Mouse (Mus musculus): ENCODE results near the gene Treml2. TPM values are rescaled to one million over a fixed set of nuclear protein-coding genes. Genes with fewer than 3 reads are reported as not detected.
"Not testable (repeated sequence)": the region's sequence is repeated elsewhere in the genome, so short reads cannot be mapped to it uniquely, and the experiment has no call there.

The Treml2 gene
- polyA plus RNA-seq, 1 experiment from 2014 or later, result 2.7 TPM

DNA sequence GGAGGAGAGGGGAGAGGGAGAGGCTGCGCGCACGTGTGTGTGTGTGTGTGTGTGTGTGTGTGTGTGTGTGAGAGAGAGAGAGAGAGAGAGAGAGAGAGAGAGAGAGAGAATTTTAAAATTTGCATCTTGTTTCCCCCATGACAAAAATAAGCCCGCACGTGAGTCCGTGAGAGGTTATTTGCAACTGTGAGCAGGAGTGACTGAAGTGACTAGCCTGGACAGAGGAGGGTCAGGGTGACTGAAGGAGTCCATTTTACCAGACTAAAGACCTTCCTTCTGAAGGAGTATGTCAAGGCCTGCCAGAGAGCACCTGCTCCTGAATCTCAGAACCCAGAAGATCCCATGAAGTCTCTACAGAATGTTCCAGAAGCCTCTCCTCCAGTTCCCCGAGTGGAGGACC lies 458 bp downstream of the Treml2 start:
- 21% methylated on average over 7 of the region's 7 CpGs for WGBS (ENCODE audit: insufficient replicate concordance)
- Histone ChIP-seq H3K4me1 (ENCODE audit: insufficient read depth) (peaks cover 31% of the 10 kb centered on the region), H3K4me2 (ENCODE audit: low read depth, low read length) (peak overlapping the region; percentile 80), H3K27ac (ENCODE audit: low read depth) (peak overlapping the region; percentile 91), H3K9me3 (ENCODE audit: low read length) (no peaks in the 10 kb centered on the region), H3K9ac (replicated peaks) (peak overlapping the region; percentile 67), H3K36me3 (replicated peaks; ENCODE audit: insufficient read depth, low read length) (peaks cover 5% of the 10 kb centered on the region; the same call in 1 of the 2 replicates), H3K27me3 (ENCODE audit: insufficient read depth, low read length) (no peaks in the 10 kb centered on the region), H3K4me3 (ENCODE audit: low read depth, low read length) (peak overlapping the region; percentile 61)
- ATAC-seq, result peak; percentile 21; the same call in 1 of the 2 replicates
- TF ChIP-seq EP300 (IDR thresholded peaks at IDR 0.05; ENCODE audit: low read depth) (no peak), CTCF (IDR thresholded peaks at IDR 0.05; ENCODE audit: low read depth) (no peak)
- DNase-seq, result no peak

DNA sequence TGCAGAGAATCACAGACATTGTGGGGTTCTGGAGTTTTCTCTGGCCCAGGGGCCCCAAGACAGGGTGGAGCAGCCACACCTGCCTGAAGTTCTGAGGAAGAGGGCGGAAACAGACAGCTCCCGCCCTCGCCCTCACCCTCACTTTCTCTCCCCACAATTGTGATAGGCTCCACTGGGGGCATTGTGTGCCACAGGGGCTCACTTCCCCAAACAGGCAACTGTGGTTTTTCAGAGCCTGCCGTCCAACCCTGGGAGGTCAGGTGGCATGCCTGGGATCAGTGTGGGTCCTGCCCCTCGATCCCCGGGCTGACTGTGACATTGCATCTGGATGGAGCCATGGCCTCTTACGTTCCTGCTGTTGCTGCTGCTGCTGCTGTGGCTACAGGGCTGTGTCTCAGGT lies 901 bp downstream of the Treml2 start:
- H3K4me3 ChIP-seq (ENCODE audit: low read depth, low read length), result peak overlapping the region; percentile 61
- peaks cover 5% of the 10 kb centered on the region; the same call in 1 of the 2 replicates for H3K36me3 ChIP-seq (replicated peaks; ENCODE audit: insufficient read depth, low read length)
- TF ChIP-seq CTCF (IDR thresholded peaks at IDR 0.05; ENCODE audit: low read depth) (peak; percentile 41), EP300 (IDR thresholded peaks at IDR 0.05; ENCODE audit: low read depth) (no peak)
- no peaks in the 10 kb centered on the region for H3K27me3 ChIP-seq (ENCODE audit: insufficient read depth, low read length)
- WGBS (ENCODE audit: insufficient replicate concordance), result 26% methylated on average over 7 of the region's 7 CpGs
- H3K4me1 ChIP-seq (ENCODE audit: insufficient read depth), result peaks cover 31% of the 10 kb centered on the region
- H3K9ac ChIP-seq (replicated peaks), result peak overlapping the region; percentile 67
- H3K27ac ChIP-seq (ENCODE audit: low read depth), result peak overlapping the region; percentile 91
- H3K4me2 ChIP-seq (ENCODE audit: low read depth, low read length), result peak overlapping the region; percentile 80
- peak; percentile 74 for DNase-seq
- H3K9me3 ChIP-seq (ENCODE audit: low read length), result no peaks in the 10 kb centered on the region
- ATAC-seq, result peak; percentile 69

GRCm38 (mm10) chr17:48300861-48301260 lies 1.6 kb downstream of the Treml2 start:
- ATAC-seq (peak; percentile 57), DNase-seq (peak; percentile 50)
- 24% methylated on average over 9 of the region's 9 CpGs for WGBS (ENCODE audit: insufficient replicate concordance)
- no peaks in the 10 kb centered on the region for H3K27me3 ChIP-seq (ENCODE audit: insufficient read depth, low read length)
- peak overlapping the region; percentile 67 for H3K9ac ChIP-seq (replicated peaks)
- peak overlapping the region; percentile 61 for H3K4me3 ChIP-seq (ENCODE audit: low read depth, low read length)
- H3K4me1 ChIP-seq (ENCODE audit: insufficient read depth), result peaks cover 31% of the 10 kb centered on the region
- H3K36me3 ChIP-seq (replicated peaks; ENCODE audit: insufficient read depth, low read length), result peaks cover 5% of the 10 kb centered on the region; the same call in 1 of the 2 replicates
- no peaks in the 10 kb centered on the region for H3K9me3 ChIP-seq (ENCODE audit: low read length)
- TF ChIP-seq EP300 (IDR thresholded peaks at IDR 0.05; ENCODE audit: low read depth) (no peak; the same call in 1 of the 2 replicates), CTCF (IDR thresholded peaks at IDR 0.05; ENCODE audit: low read depth) (no peak)
- H3K4me2 ChIP-seq (ENCODE audit: low read depth, low read length), result peak overlapping the region; percentile 80
- peak overlapping the region; percentile 91 for H3K27ac ChIP-seq (ENCODE audit: low read depth)

DNA sequence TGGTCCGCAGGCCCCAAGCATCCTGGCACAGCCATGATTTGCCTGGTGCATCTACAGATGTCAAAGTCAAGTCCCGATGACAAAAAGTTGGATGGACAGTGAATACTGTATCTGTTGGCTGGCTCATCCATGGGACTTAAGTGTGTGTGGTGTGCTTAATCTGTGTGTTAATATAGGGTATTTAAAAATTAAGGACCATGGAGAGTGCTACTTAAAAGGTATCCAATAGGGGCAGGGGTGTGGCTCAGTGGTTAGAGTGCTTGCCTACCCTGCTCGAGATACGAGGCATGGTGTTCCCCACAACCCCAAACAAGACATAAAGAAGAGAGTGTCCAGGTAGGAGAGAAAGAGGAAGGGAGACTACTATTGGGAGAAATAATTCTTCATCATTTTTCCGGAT lies 2.5 kb downstream of the Treml2 start:
- H3K4me3 ChIP-seq (ENCODE audit: low read depth, low read length), result peak overlapping the region; percentile 61
- no peak overlapping the region for H3K9ac ChIP-seq (replicated peaks)

GRCm38 (mm10) chr17:48312124-48312523 lies 12.8 kb downstream of the Treml2 start:
- ATAC-seq, result no peak
- TF ChIP-seq CTCF (IDR thresholded peaks at IDR 0.05; ENCODE audit: low read depth) (no peak), EP300 (IDR thresholded peaks at IDR 0.05; ENCODE audit: low read depth) (no peak)

More for the DNA sequence above, 2.5 kb downstream of the Treml2 start:
- TF ChIP-seq EP300 (IDR thresholded peaks at IDR 0.05; ENCODE audit: low read depth) (no peak), CTCF (IDR thresholded peaks at IDR 0.05; ENCODE audit: low read depth) (no peak)
- Histone ChIP-seq H3K27ac (ENCODE audit: low read depth) (peak overlapping the region; percentile 91; the same call in 1 of the 2 replicates), H3K4me1 (ENCODE audit: insufficient read depth) (peaks cover 31% of the 10 kb centered on the region), H3K9me3 (ENCODE audit: low read length) (no peaks in the 10 kb centered on the region), H3K27me3 (ENCODE audit: insufficient read depth, low read length) (no peaks in the 10 kb centered on the region), H3K36me3 (replicated peaks; ENCODE audit: insufficient read depth, low read length) (peaks cover 5% of the 10 kb centered on the region; the same call in 1 of the 2 replicates), H3K4me2 (ENCODE audit: low read depth, low read length) (peak overlapping the region; percentile 80)
- 67% methylated on average over 5 of the region's 5 CpGs for WGBS (ENCODE audit: insufficient replicate concordance)
- no peak for DNase-seq
- ATAC-seq, result no peak

DNA sequence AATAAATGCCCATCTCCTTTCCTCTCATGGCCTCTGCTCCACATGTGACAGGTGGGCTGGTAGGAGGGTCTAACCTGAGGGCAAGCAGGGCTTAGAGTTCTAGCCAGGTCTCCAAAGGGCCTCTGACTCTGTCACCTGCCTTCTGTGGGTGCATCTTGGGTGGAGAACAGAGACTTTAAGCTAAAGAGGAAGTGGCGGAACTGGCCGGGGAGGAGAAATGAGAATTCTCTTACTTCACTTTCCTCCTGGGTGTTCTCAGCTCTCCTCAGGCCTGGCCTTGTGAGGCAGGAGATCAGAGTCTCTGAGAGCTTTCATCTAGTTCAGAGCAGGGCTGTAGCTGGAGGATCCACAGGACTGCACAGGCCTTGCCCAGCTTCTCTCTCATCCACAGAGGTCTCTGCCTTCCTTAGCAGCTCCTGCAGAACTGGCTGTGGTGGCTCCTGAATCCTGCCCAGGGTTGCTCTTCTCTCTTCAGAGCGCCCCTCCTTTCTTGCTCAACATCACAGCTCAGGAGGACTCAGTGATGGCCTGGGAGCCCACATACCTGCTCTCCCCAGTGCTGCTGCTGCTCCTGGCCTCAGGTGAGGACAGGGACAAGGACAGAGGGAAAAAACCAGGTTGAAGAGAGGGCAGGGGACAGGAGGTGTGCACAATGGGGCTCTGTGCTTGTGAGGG lies 16.7 kb downstream of the Treml2 start, which contains the start of gene B430306N03Rik:
B430306N03Rik (plus strand) TSS at position 237 of the 675 bp plus-strand sequence.
- not testable (repeated sequence) for H3K36me3 ChIP-seq (replicated peaks; ENCODE audit: insufficient read depth, low read length); H3K4me1 ChIP-seq (ENCODE audit: insufficient read depth); H3K27me3 ChIP-seq (ENCODE audit: insufficient read depth, low read length); H3K9me3 ChIP-seq (ENCODE audit: low read length); H3K9ac ChIP-seq (replicated peaks); ATAC-seq; DNase-seq
- Histone ChIP-seq H3K4me3 (ENCODE audit: low read depth, low read length) (peak within 1 kb of the TSS; percentile 22), H3K4me2 (ENCODE audit: low read depth, low read length) (peak within 1 kb of the TSS; percentile 58; the same call in 1 of the 2 replicates), H3K27ac (ENCODE audit: low read depth) (peak within 1 kb of the TSS; percentile 71)
- WGBS (ENCODE audit: insufficient replicate concordance), result 35% methylated on average over 3 of the region's 3 CpGs

More at GRCm38 (mm10) chr17:48312124-48312523, 12.8 kb downstream of the Treml2 start:
- Histone ChIP-seq H3K27me3 (ENCODE audit: insufficient read depth, low read length) (no peaks in the 10 kb centered on the region), H3K9me3 (ENCODE audit: low read length) (no peaks in the 10 kb centered on the region), H3K4me3 (ENCODE audit: low read depth, low read length) (no peak overlapping the region), H3K9ac (replicated peaks) (no peak overlapping the region), H3K4me1 (ENCODE audit: insufficient read depth) (no peaks in the 10 kb centered on the region), H3K36me3 (replicated peaks; ENCODE audit: insufficient read depth, low read length) (peaks cover 2% of the 10 kb centered on the region; the same call in 1 of the 2 replicates), H3K4me2 (ENCODE audit: low read depth, low read length) (no peak overlapping the region), H3K27ac (ENCODE audit: low read depth) (no peak overlapping the region)
- no peak for DNase-seq
- 48% methylated on average over 2 of the region's 2 CpGs for WGBS (ENCODE audit: insufficient replicate concordance)
